Mouse (Mus musculus) CH12.LX (cell line): ENCODE data around the gene Wasl. TPM values are rescaled to one million over a fixed set of nuclear protein-coding genes. Genes with fewer than 3 reads are reported as not detected.

Source experiments
- DNase-seq: peaks from one replicate; pipeline ENCODE4 v3.0.0-alpha.2; 2013; ENCODE audit errors: extremely low read depth
- H3K27ac ChIP-seq: 2 replicates; pipeline ENCODE4 v1.5.1; 2012; ENCODE audit warnings: low read depth, mild to moderate bottlenecking, control low read depth, moderate library complexity; ENCODE audit not compliant: insufficient read depth
- H3K27me3 ChIP-seq: replicated peaks from 2 replicates; pipeline ENCODE3; 2012; ENCODE audit warnings: inconsistent platforms
- H3K36me3 ChIP-seq, 2 experiments: replicated peaks in 1 of 2; 2 replicates each; pipeline versions ENCODE3 to v1.6.1; 2012; ENCODE audit warnings: inconsistent platforms in 1 of 2, low read length in 1 of 2, mild to moderate bottlenecking in 1 of 2, mixed read lengths in 1 of 2, moderate library complexity in 1 of 2; ENCODE audit not compliant: control insufficient read depth in 1 of 2, insufficient read depth in 1 of 2
- H3K4me1 ChIP-seq, 2 experiments: 2 replicates each; pipeline ENCODE4 v1.6.1; 2012; ENCODE audit warnings: inconsistent platforms in 1 of 2, moderate library complexity in 1 of 2; ENCODE audit not compliant: insufficient read depth in 2 of 2, control insufficient read depth in 1 of 2
- H3K4me2 ChIP-seq: 2 replicates; pipeline ENCODE4 v1.6.1; 2012; ENCODE audit warnings: low read depth, mild to moderate bottlenecking, control low read depth; ENCODE audit not compliant: poor library complexity, insufficient read depth, severe bottlenecking
- H3K4me3 ChIP-seq, 3 experiments: fragments of 150-350 bp in 1 of 3; sonication (generic) in 1 of 3; replicated peaks in 1 of 3; 2 replicates each; pipeline versions ENCODE3 to v1.5.1; 2011 to 2012; ENCODE audit warnings: low read depth in 2 of 3, low read length in 2 of 3, mild to moderate bottlenecking in 2 of 3, moderate library complexity in 2 of 3, control low read depth in 1 of 3, improper control_type of control experiment in 1 of 3, inconsistent platforms in 1 of 3, mixed read lengths in 1 of 3; ENCODE audit not compliant: poor library complexity in 1 of 3
- H3K79me2 ChIP-seq: replicated peaks from 2 replicates; pipeline ENCODE4 v1.6.1; 2012; ENCODE audit warnings: mild to moderate bottlenecking, moderate library complexity; ENCODE audit not compliant: control insufficient read depth, poor library complexity, insufficient read depth, severe bottlenecking; ENCODE audit errors: extremely low read depth
- H3K9ac ChIP-seq: 2 replicates; pipeline ENCODE4 v1.6.1; 2012; ENCODE audit warnings: low read depth, mild to moderate bottlenecking, control low read depth, moderate library complexity; ENCODE audit not compliant: insufficient read depth
- H3K9me3 ChIP-seq: replicated peaks from 2 replicates; pipeline ENCODE3; 2012; ENCODE audit warnings: low read length, inconsistent platforms, mixed read lengths
- BHLHE40 ChIP-seq: IDR thresholded peaks from 2 replicates; pipeline ENCODE4 v1.6.1; 2011; ENCODE audit warnings: mild to moderate bottlenecking, low read depth, low read length, improper control_type of control experiment
- CTCF ChIP-seq, 2 experiments: IDR thresholded peaks in 1 of 2; conservative IDR thresholded peaks in 1 of 2; 2 replicates each; pipeline ENCODE4 v1.5.1; 2011 to 2012; ENCODE audit warnings: low read depth in 2 of 2, low read length in 2 of 2, improper control_type of control experiment in 1 of 2, inconsistent platforms in 1 of 2, mild to moderate bottlenecking in 1 of 2, moderate library complexity in 1 of 2
- E2F4 ChIP-seq: IDR thresholded peaks from 2 replicates; pipeline ENCODE4 v1.6.1; 2011; ENCODE audit warnings: low read depth, low read length, improper control_type of control experiment; ENCODE audit not compliant: insufficient replicate concordance
- ELF1 ChIP-seq: IDR thresholded peaks from 2 replicates; pipeline ENCODE4 v1.6.1; 2014; ENCODE audit warnings: low read depth, mild to moderate bottlenecking, inconsistent platforms, low read length, improper control_type of control experiment
- ETS1 ChIP-seq: conservative IDR thresholded peaks from 2 replicates; pipeline ENCODE4 v1.6.1; 2012; ENCODE audit warnings: low read depth, mild to moderate bottlenecking, inconsistent platforms, low read length, improper control_type of control experiment, moderate library complexity
- GABPA ChIP-seq: IDR thresholded peaks from 2 replicates; pipeline ENCODE4 v1.6.1; 2012; ENCODE audit warnings: low read depth, low read length, improper control_type of control experiment, inconsistent platforms; ENCODE audit not compliant: insufficient replicate concordance
- IRF4 ChIP-seq: IDR thresholded peaks from 2 replicates; pipeline ENCODE4 v1.6.1; 2014; ENCODE audit warnings: low read depth, mild to moderate bottlenecking, inconsistent platforms, low read length, improper control_type of control experiment
- JUN ChIP-seq: IDR thresholded peaks from 2 replicates; pipeline ENCODE4 v1.6.1; 2011; ENCODE audit warnings: low read depth, mild to moderate bottlenecking, low read length, improper control_type of control experiment, moderate library complexity; ENCODE audit not compliant: insufficient read depth
- JUND ChIP-seq: conservative IDR thresholded peaks from 2 replicates; pipeline ENCODE4 v1.6.1; 2011; ENCODE audit warnings: low read depth, low read length, improper control_type of control experiment
- KAT2A ChIP-seq: IDR thresholded peaks from 2 replicates; pipeline ENCODE4 v1.6.1; 2012; ENCODE audit warnings: low read length, improper control_type of control experiment, inconsistent platforms; ENCODE audit not compliant: insufficient replicate concordance
- MAX ChIP-seq: IDR thresholded peaks from 2 replicates; pipeline ENCODE4 v1.6.1; 2011; ENCODE audit warnings: low read length, improper control_type of control experiment
- MEF2A ChIP-seq: IDR thresholded peaks from 2 replicates; pipeline ENCODE4 v1.6.1; 2014; ENCODE audit warnings: low read depth, mild to moderate bottlenecking, inconsistent platforms, low read length, improper control_type of control experiment, borderline replicate concordance
- NELFE ChIP-seq: IDR thresholded peaks from 2 replicates; pipeline ENCODE4 v1.6.1; 2011; ENCODE audit warnings: low read depth, low read length, improper control_type of control experiment
- NRF1 ChIP-seq: IDR thresholded peaks from 2 replicates; pipeline ENCODE4 v1.6.1; 2014; ENCODE audit warnings: low read depth, mild to moderate bottlenecking, inconsistent platforms, low read length, improper control_type of control experiment, moderate library complexity
- PAX5 ChIP-seq: IDR thresholded peaks from 2 replicates; pipeline ENCODE4 v1.6.1; 2012; ENCODE audit warnings: low read length, inconsistent platforms, mixed read lengths
- POLR2A ChIP-seq: IDR thresholded peaks from 2 replicates; pipeline ENCODE4 v1.6.1; 2011; ENCODE audit warnings: low read depth, mild to moderate bottlenecking, improper control_type of control experiment, low read length
- RAD21 ChIP-seq: IDR thresholded peaks from 2 replicates; pipeline ENCODE4 v1.6.1; 2011; ENCODE audit warnings: low read depth, mild to moderate bottlenecking, low read length, improper control_type of control experiment, moderate library complexity
- RCOR1 ChIP-seq: conservative IDR thresholded peaks from 2 replicates; pipeline ENCODE4 v1.6.1; 2012; ENCODE audit warnings: low read depth, mild to moderate bottlenecking, inconsistent platforms, low read length, improper control_type of control experiment
- SIN3A ChIP-seq: IDR thresholded peaks from 2 replicates; pipeline ENCODE4 v1.6.1; 2012; ENCODE audit warnings: low read length, improper control_type of control experiment, inconsistent platforms
- SMC3 ChIP-seq: IDR thresholded peaks from 2 replicates; pipeline ENCODE4 v1.6.1; 2011; ENCODE audit warnings: low read depth, low read length, improper control_type of control experiment
- TCF12 ChIP-seq: IDR thresholded peaks from 2 replicates; pipeline ENCODE4 v1.6.1; 2014; ENCODE audit warnings: low read depth, mild to moderate bottlenecking, inconsistent platforms, low read length, improper control_type of control experiment
- UBTF ChIP-seq: IDR thresholded peaks from 2 replicates; pipeline ENCODE4 v1.6.1; 2012; ENCODE audit warnings: low read depth, mild to moderate bottlenecking, inconsistent platforms, low read length, improper control_type of control experiment, moderate library complexity
- USF1 ChIP-seq: IDR thresholded peaks from 2 replicates; pipeline ENCODE4 v1.6.1; 2014; ENCODE audit warnings: low read depth, mild to moderate bottlenecking, inconsistent platforms, low read length, improper control_type of control experiment
- ZC3H11A ChIP-seq: IDR thresholded peaks from 2 replicates; pipeline ENCODE4 v1.6.1; 2012; ENCODE audit warnings: low read depth, mild to moderate bottlenecking, inconsistent platforms, low read length, improper control_type of control experiment
- ZKSCAN1 ChIP-seq: IDR thresholded peaks from 2 replicates; pipeline ENCODE4 v1.6.1; 2012; ENCODE audit warnings: low read depth, inconsistent platforms, low read length, improper control_type of control experiment, borderline replicate concordance
- ZNF384 ChIP-seq: IDR thresholded peaks from 2 replicates; pipeline ENCODE4 v1.6.1; 2012; ENCODE audit warnings: low read depth, low read length, improper control_type of control experiment, inconsistent platforms
- dilution Hi-C: fragments of 300-500 bp; cut with MboI; formaldehyde crosslinking; loops from 2 replicates; pipeline ENCODE4 v1.14.3; 2020; ENCODE audit warnings: low sequenced_read_pairs; ENCODE audit not compliant: extremely low pct_unique_long_range_greater_than_20kb, extremely low pct_ligation_motif_present
- in situ Hi-C: fragments of 300-500 bp; cut with MboI; formaldehyde crosslinking; loops from 3 replicates; pipeline ENCODE4 v1.14.3; 2019; ENCODE audit warnings: low sequenced_read_pairs, low pct_ligation_motif_present, low pct_unique_long_range_greater_than_20kb, mixed read lengths
- polyA plus RNA-seq: library from polyadenylated mRNA; unstranded; fragments of >175 nt; gene quantifications from 2 replicates; pipeline ENCODE4 v1.2.1, GENCODE M21; 2012; ENCODE audit warnings: low read depth; ENCODE audit not compliant: insufficient read length
- total RNA-seq, 2 experiments: library from RNA; depleted of rRNA; stranded (reverse); fragments of 300-350 nt in 1 of 2; fragments of >200 nt in 1 of 2; gene quantifications; 2 replicates each; pipeline ENCODE4 v1.2.3; 2012 to 2014

Gene Wasl
- total and polyA plus RNA-seq, 3 experiments, result 3.9 to 8.4 (median 7.6) TPM

- H3K36me3 ChIP-seq, result peaks cover 0 to 22% of the 10 kb centered on the region in 2 experiments
- no peaks in the 10 kb centered on the region for H3K9me3 ChIP-seq
- H3K9ac ChIP-seq, result no peak overlapping the region
- in situ Hi-C loops, result no loop called here
- H3K4me1 ChIP-seq, result peaks cover 0 to 48% of the 10 kb centered on the region in 2 experiments; a peak in 3 of 4 replicates
- H3K4me2 ChIP-seq, result no peak overlapping the region
- peaks cover 39% of the 10 kb centered on the region for H3K79me2 ChIP-seq
- dilution Hi-C loops, result no loop called here
- no peaks in the 10 kb centered on the region for H3K27me3 ChIP-seq
- no peak overlapping the region for H3K27ac ChIP-seq
- H3K4me3 ChIP-seq, result no peak overlapping the region
- TF ChIP-seq NRF1 (no peak), MEF2A (no peak), ZNF384 (no peak), RCOR1 (no peak), SMC3 (no peak), ETS1 (no peak), GABPA (no peak), ZKSCAN1 (no peak), JUND (no peak), MAX (no peak), PAX5 (no peak), IRF4 (no peak), UBTF (no peak), BHLHE40 (no peak), CTCF (conservative IDR thresholded peaks at IDR 0.05 in 1 of 2, IDR thresholded peaks at IDR 0.05 in 1 of 2; ENCODE audit: low read depth in 2 of 2, low read length in 2 of 2) (no peak), KAT2A (no peak)
- no peak for DNase-seq
These were observed 16.4 kb downstream of the Wasl start for GRCm38 (mm10) chr6:24648403-24648802.

GRCm38 (mm10) chr6:24647103-24647691 is 17.6 kb downstream of the Wasl start:
- in situ Hi-C loops, result no loop called here
- no peak overlapping the region for H3K27ac ChIP-seq
- H3K4me1 ChIP-seq, result peaks cover 0 to 60% of the 10 kb centered on the region in 2 experiments; a peak in 3 of 4 replicates
- no peak overlapping the region for H3K9ac ChIP-seq
- dilution Hi-C loops, result no loop called here
- no peak overlapping the region for H3K4me3 ChIP-seq
- no peaks in the 10 kb centered on the region for H3K9me3 ChIP-seq
- H3K79me2 ChIP-seq, result peaks cover 38% of the 10 kb centered on the region
- H3K27me3 ChIP-seq, result no peaks in the 10 kb centered on the region
- TF ChIP-seq MAX (no peak), JUN (no peak), ZC3H11A (no peak), ZKSCAN1 (no peak), ELF1 (no peak), MEF2A (no peak), RAD21 (no peak), BHLHE40 (no peak), POLR2A (no peak), E2F4 (no peak), PAX5 (no peak), NELFE (no peak), RCOR1 (no peak), JUND (no peak), SIN3A (no peak), UBTF (no peak), USF1 (no peak), KAT2A (no peak), TCF12 (no peak)
- H3K4me2 ChIP-seq, result no peak overlapping the region
- DNase-seq, result no peak
- H3K36me3 ChIP-seq, result peaks cover 0 to 26% of the 10 kb centered on the region in 2 experiments
